In genomic region chr4:65205446-65205845, GRCm38 (mm10) we compare ENCODE assay signal across 21 mouse cellular contexts.
"Had no signal": no experiment of that assay in that cellular context is flagged by ENCODE, and none has a peak within 500 bp of the region (broad histone marks: within the 10 kb centered on the region; RNA-seq: fewer than 3 reads in every experiment).

No protein-coding gene starts in this region.

- H3K4me3 ChIP-seq: kidney, embryonic 15.5 days; limb, embryonic 12.5 days; limb, embryonic 15.5 days; midbrain, embryonic 13.5 days; neural tube, embryonic 12.5 days; neural tube, embryonic 15.5 days had no signal

- H3K9ac ChIP-seq: kidney, embryonic 15.5 days; limb, embryonic 12.5 days; limb, embryonic 15.5 days; liver, embryonic 14.5 days; liver, postnatal 0 days; lung, embryonic 14.5 days; midbrain, embryonic 13.5 days; neural tube, embryonic 12.5 days; neural tube, embryonic 15.5 days had no signal

- H3K27ac ChIP-seq: kidney, embryonic 15.5 days; limb, embryonic 12.5 days; limb, embryonic 15.5 days; liver, embryonic 14.5 days; macrophage; midbrain, embryonic 13.5 days; neural tube, embryonic 12.5 days; neural tube, embryonic 15.5 days; stomach, postnatal 0 days had no signal

- H3K27me3 ChIP-seq: kidney, embryonic 15.5 days; limb, embryonic 12.5 days; limb, embryonic 15.5 days; midbrain, embryonic 13.5 days; neural tube, embryonic 12.5 days; neural tube, embryonic 15.5 days had no signal

- H3K36me3 ChIP-seq: kidney, embryonic 15.5 days; limb, embryonic 12.5 days; limb, embryonic 15.5 days; midbrain, embryonic 13.5 days; neural tube, embryonic 12.5 days; neural tube, embryonic 15.5 days had no signal

- H3K4me2 ChIP-seq: kidney, embryonic 15.5 days; limb, embryonic 12.5 days; limb, embryonic 15.5 days; liver, embryonic 11.5 days; lung, embryonic 14.5 days; midbrain, embryonic 13.5 days; neural tube, embryonic 12.5 days; neural tube, embryonic 15.5 days had no signal

- DNase-seq: kidney, adult 2 months; kidney, postnatal 10 days; kidney, postnatal 4 days; left cerebral cortex, postnatal 4 days; liver, postnatal 0 days; lung, embryonic 14.5 days; right cerebral cortex, adult 18-20 months; right cerebral cortex, postnatal 14 days; right cerebral cortex, postnatal 4 days; thymus, postnatal 25 days had no signal

- H3K9me3 ChIP-seq: kidney, embryonic 15.5 days; limb, embryonic 12.5 days; limb, embryonic 15.5 days; midbrain, embryonic 13.5 days; neural tube, embryonic 12.5 days; neural tube, embryonic 15.5 days had no signal

- H3K4me1 ChIP-seq: kidney, embryonic 15.5 days; limb, embryonic 12.5 days; limb, embryonic 15.5 days; midbrain, embryonic 13.5 days; neural tube, embryonic 12.5 days; neural tube, embryonic 15.5 days had no signal

- ATAC-seq: liver, postnatal 0 days; lung, postnatal 0 days; midbrain, embryonic 13.5 days had no signal
